Mouse (Mus musculus): ENCODE results near the gene Fbxl5. TPM values are rescaled to one million over a fixed set of nuclear protein-coding genes. Genes with fewer than 3 reads are reported as not detected.

Fbxl5 gene
- total and polyA plus RNA-seq, 3 experiments, result 20.1 to 39.0 (median 32.6) TPM

DNA sequence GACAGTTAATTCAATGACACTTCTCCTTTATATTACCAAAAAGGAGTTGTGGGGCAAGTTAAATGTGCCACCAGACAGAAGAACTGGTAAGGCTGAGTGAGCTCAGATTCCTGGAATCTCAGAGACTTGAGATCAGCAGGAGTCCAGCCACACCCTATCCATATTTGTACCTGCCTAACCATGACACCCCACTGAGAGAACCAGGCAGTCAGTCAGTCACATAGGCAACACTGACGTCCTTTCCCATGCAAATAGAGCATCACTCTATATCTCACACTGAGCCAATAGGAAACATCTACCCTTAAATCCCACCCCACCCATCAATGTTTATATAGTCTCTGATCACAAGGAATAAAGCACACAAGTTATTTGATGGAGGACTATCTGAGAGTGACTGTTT lies 5.7 kb downstream of the Fbxl5 start:
- Histone ChIP-seq H3K9ac (ENCODE audit: low read depth, low read length) (no peak overlapping the region), H3K27ac (no peak overlapping the region), H3K79me2 (replicated peaks; ENCODE audit: control insufficient read depth, insufficient read depth, low read length) (no peaks in the 10 kb centered on the region), H3K4me3 (no peak overlapping the region), H3K36me3 (ENCODE audit: control insufficient read depth, insufficient read depth, low read length) (no peaks in the 10 kb centered on the region), H3K27me3 (ENCODE audit: control insufficient read depth, insufficient read depth, low read length) (no peaks in the 10 kb centered on the region), H3K4me1 (ENCODE audit: control insufficient read depth, insufficient read depth, low read length) (no peaks in the 10 kb centered on the region)
- 30% methylated on average over 1 of the region's 1 CpGs for WGBS
- intact Hi-C loops (cut with DNase I), result no loop called here
- DNase-seq, result no peak
- TF ChIP-seq CTCF (IDR thresholded peaks at IDR 0.05) (no peak), POLR2A (IDR thresholded peaks at IDR 0.05; ENCODE audit: insufficient read depth, low read depth, low read length) (no peak), EP300 (IDR thresholded peaks at IDR 0.05; ENCODE audit: insufficient read depth, low read depth, low read length) (no peak)

DNA sequence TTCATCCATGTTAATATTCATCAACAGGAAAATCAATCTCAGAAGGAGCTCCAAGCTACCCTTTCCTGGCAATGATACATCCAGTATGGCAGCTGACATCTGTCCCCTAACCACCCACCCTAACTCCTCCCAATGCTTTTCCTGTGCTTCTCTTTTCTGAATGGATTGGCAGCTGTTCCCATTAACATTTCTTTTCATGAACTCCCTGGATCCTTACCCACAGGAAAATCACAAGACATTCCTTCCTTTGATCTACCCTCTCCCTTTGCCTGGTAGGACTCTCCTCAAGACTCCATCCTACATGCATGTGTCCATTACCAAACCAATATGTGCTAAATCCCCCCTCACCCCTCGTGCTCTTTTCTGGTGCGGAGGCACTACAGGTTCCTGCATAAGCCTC lies 6.9 kb downstream of the Fbxl5 start:
- Histone ChIP-seq H3K79me2 (replicated peaks; ENCODE audit: control insufficient read depth, insufficient read depth, low read length) (no peaks in the 10 kb centered on the region), H3K9ac (ENCODE audit: low read depth, low read length) (no peak overlapping the region), H3K4me3 (no peak overlapping the region), H3K27me3 (ENCODE audit: control insufficient read depth, insufficient read depth, low read length) (no peaks in the 10 kb centered on the region), H3K4me1 (ENCODE audit: control insufficient read depth, insufficient read depth, low read length) (no peaks in the 10 kb centered on the region), H3K27ac (no peak overlapping the region), H3K36me3 (ENCODE audit: control insufficient read depth, insufficient read depth, low read length) (no peaks in the 10 kb centered on the region)
- intact Hi-C loops (cut with DNase I), result no loop called here
- TF ChIP-seq POLR2A (IDR thresholded peaks at IDR 0.05; ENCODE audit: insufficient read depth, low read depth, low read length), result no peak
- TF ChIP-seq EP300 (IDR thresholded peaks at IDR 0.05; ENCODE audit: insufficient read depth, low read depth, low read length), result no peak
- no peak for TF ChIP-seq CTCF (IDR thresholded peaks at IDR 0.05)
- no peak for DNase-seq
- 85% methylated on average over 2 of the region's 2 CpGs for WGBS

DNA sequence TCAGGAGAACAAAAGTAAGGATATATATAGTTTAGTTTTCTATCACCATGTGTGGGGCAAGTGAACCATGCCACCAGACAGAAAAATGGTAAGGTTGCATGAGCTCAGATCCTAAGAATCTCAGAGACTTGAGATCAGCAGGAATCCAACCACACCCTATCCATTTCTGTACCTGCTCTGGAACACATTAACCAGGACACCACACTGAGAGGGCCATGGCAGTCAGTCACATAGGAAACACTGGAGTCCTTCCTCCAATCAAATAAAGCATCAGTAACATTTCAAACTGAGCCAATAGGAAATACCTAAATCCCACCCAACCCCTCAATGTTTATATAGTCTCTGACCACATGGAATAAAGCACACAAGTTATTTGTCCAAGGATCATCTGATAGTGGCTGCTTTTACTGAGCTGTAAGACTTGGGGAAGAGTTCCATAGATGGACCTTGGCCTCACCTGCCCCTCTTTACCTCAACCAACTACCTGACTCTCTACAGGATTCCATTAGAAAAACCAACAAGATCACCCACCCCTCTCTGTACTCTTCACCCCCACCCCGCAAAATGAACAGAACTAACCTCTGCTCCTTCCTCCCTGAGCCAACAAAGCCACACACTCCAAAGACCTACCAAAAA lies 10.9 kb downstream of the Fbxl5 start:
- DNase-seq, result no peak
- no peak overlapping the region for H3K4me3 ChIP-seq
- TF ChIP-seq POLR2A (IDR thresholded peaks at IDR 0.05; ENCODE audit: insufficient read depth, low read depth, low read length) (no peak), EP300 (IDR thresholded peaks at IDR 0.05; ENCODE audit: insufficient read depth, low read depth, low read length) (no peak), CTCF (IDR thresholded peaks at IDR 0.05) (no peak)

DNA sequence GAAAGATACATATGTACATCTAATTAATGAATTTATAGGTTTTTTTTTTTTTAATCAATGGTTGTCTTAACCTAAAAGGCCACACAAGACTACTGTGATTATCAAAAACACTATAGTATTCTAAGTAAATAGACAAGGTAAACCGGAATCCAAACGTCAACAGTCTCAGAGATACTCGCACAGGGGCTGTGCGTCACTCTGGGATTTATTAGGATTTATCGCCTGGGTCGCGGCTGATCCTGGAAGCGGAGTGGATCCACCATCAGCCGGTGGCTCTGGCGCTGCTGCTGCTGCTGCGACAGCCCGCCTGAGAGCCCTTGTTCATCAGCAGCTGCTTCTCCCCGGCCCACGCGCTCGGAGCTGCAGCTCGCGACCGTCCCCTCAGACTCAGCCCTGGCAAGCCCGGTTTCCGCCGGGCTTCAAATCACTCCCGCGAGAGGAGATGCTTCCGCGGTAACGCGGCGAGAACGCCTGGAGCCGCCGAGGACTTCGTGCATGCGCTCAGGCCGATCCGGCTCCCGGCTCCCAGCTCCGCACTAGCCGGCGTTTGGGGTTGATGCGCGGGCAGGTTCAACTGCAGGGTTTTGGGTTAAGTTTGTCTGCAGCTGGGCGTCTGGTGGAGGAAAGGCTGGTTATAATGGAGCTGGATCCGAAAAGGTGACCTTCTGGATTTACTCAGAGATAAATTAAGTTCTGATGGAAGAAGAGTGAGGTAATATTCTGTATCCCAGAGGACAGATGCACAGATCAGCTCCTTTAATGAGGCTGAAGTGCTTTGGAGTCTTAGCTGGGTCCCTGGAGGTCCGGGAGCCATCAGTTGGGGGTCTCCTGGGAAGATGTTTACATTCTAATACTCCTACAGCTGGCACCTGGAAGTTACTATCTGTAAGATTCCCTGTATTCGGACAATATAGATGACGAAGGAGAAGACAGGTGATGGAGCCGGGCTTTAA lies 13.4 kb downstream of the Fbxl5 start:
- 6% methylated on average over 48 of the region's 48 CpGs for WGBS
- DNase-seq, result peak; percentile 84
- H3K36me3 ChIP-seq (ENCODE audit: control insufficient read depth, insufficient read depth, low read length), result no peaks in the 10 kb centered on the region
- TF ChIP-seq CTCF (IDR thresholded peaks at IDR 0.05) (no peak), POLR2A (IDR thresholded peaks at IDR 0.05; ENCODE audit: insufficient read depth, low read depth, low read length) (peak; percentile 43; the same call in 1 of the 2 replicates), EP300 (IDR thresholded peaks at IDR 0.05; ENCODE audit: insufficient read depth, low read depth, low read length) (no peak)
- intact Hi-C loops (cut with DNase I), result no loop called here
- H3K79me2 ChIP-seq (replicated peaks; ENCODE audit: control insufficient read depth, insufficient read depth, low read length), result no peaks in the 10 kb centered on the region
- H3K4me1 ChIP-seq (ENCODE audit: control insufficient read depth, insufficient read depth, low read length), result no peaks in the 10 kb centered on the region
- H3K4me3 ChIP-seq, result peak overlapping the region; percentile 42
- H3K27ac ChIP-seq, result peak overlapping the region; percentile 17
- H3K9ac ChIP-seq (ENCODE audit: low read depth, low read length), result peak overlapping the region; percentile 82
- H3K27me3 ChIP-seq (ENCODE audit: control insufficient read depth, insufficient read depth, low read length), result no peaks in the 10 kb centered on the region

More for the DNA sequence above, 10.9 kb downstream of the Fbxl5 start:
- Histone ChIP-seq H3K27me3 (ENCODE audit: control insufficient read depth, insufficient read depth, low read length) (no peaks in the 10 kb centered on the region), H3K9ac (ENCODE audit: low read depth, low read length) (no peak overlapping the region), H3K36me3 (ENCODE audit: control insufficient read depth, insufficient read depth, low read length) (no peaks in the 10 kb centered on the region), H3K79me2 (replicated peaks; ENCODE audit: control insufficient read depth, insufficient read depth, low read length) (no peaks in the 10 kb centered on the region), H3K27ac (no peak overlapping the region), H3K4me1 (ENCODE audit: control insufficient read depth, insufficient read depth, low read length) (no peaks in the 10 kb centered on the region)
- WGBS, result 89% methylated on average over 1 of the region's 1 CpGs
- intact Hi-C loops (cut with DNase I), result no loop called here

DNA sequence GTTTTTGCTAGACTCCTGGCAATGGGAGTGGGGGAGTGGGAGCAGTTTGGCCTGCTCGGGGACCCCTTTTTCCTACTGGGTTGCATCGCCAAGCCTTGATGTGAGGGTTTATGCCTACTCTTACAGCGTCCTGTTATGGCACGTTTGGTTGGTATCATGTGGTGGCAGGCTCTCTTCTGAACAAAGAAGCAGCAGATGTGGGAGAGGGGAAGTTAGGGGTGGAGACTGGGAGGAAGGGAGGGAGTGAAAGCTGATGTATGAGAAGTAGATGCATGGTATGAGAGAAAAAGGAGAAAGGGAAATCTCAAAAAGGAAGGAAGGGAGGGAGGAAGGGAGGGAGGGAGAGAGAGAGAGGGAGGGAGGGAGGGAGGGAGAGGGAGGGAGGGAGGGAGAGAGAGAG lies 14.5 kb downstream of the Fbxl5 start:
- no peaks in the 10 kb centered on the region for H3K79me2 ChIP-seq (replicated peaks; ENCODE audit: control insufficient read depth, insufficient read depth, low read length)
- no peak overlapping the region for H3K9ac ChIP-seq (ENCODE audit: low read depth, low read length)
- WGBS, result 69% methylated on average over 4 of the region's 4 CpGs
- no peaks in the 10 kb centered on the region for H3K4me1 ChIP-seq (ENCODE audit: control insufficient read depth, insufficient read depth, low read length)
- no peak for DNase-seq
- H3K4me3 ChIP-seq, result no peak overlapping the region
- no peaks in the 10 kb centered on the region for H3K27me3 ChIP-seq (ENCODE audit: control insufficient read depth, insufficient read depth, low read length)
- TF ChIP-seq EP300 (IDR thresholded peaks at IDR 0.05; ENCODE audit: insufficient read depth, low read depth, low read length) (no peak), CTCF (IDR thresholded peaks at IDR 0.05) (no peak), POLR2A (IDR thresholded peaks at IDR 0.05; ENCODE audit: insufficient read depth, low read depth, low read length) (no peak)
- no peaks in the 10 kb centered on the region for H3K36me3 ChIP-seq (ENCODE audit: control insufficient read depth, insufficient read depth, low read length)
- intact Hi-C loops (cut with DNase I), result no loop called here
- H3K27ac ChIP-seq, result no peak overlapping the region

DNA sequence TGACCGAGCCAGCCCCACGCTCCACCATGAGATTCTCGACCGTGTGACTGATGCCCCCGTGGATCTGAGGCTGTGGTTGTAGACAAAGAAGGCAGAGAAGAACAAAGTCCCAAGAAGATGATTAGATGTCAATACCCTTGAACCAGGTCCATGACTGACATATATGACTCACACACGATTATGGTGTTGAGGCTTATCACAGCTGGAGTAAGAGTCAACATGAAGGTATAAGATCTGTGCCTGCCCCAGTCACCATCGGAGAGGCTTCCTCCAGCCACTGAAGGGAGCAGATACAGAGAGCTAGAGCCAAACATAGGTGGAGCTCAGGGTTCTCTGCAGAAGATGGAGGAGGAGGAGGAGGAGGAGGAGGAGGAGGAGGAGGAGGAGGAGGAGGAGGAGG lies 15.1 kb downstream of the Fbxl5 start:
- no peaks in the 10 kb centered on the region for H3K4me1 ChIP-seq (ENCODE audit: control insufficient read depth, insufficient read depth, low read length)
- no peak overlapping the region for H3K27ac ChIP-seq
- TF ChIP-seq POLR2A (IDR thresholded peaks at IDR 0.05; ENCODE audit: insufficient read depth, low read depth, low read length) (no peak), EP300 (IDR thresholded peaks at IDR 0.05; ENCODE audit: insufficient read depth, low read depth, low read length) (no peak), CTCF (IDR thresholded peaks at IDR 0.05) (no peak)
- H3K36me3 ChIP-seq (ENCODE audit: control insufficient read depth, insufficient read depth, low read length), result no peaks in the 10 kb centered on the region
- H3K9ac ChIP-seq (ENCODE audit: low read depth, low read length), result no peak overlapping the region
- no peak for DNase-seq
- H3K79me2 ChIP-seq (replicated peaks; ENCODE audit: control insufficient read depth, insufficient read depth, low read length), result no peaks in the 10 kb centered on the region
- no peak overlapping the region for H3K4me3 ChIP-seq
- WGBS, result 88% methylated on average over 7 of the region's 7 CpGs
- intact Hi-C loops (cut with DNase I), result no loop called here
- no peaks in the 10 kb centered on the region for H3K27me3 ChIP-seq (ENCODE audit: control insufficient read depth, insufficient read depth, low read length)
